Mouse (Mus musculus): Measurements from ENCODE around the gene Gprin1.
A peak's percentile ranks its signal among the peaks of the same experiment; 100 is the strongest.

GRCm38 (mm10) chr13:54693558-54694347, 55.9 kb downstream of the Gprin1 start, which contains the start of gene Rnf44:
- TF ChIP-seq CTCF (IDR thresholded peaks at IDR 0.05; ENCODE audit: extremely low read depth, insufficient read depth, insufficient read length, insufficient replicate concordance) (no peak), POLR2A (IDR thresholded peaks at IDR 0.05; ENCODE audit: low read depth, low read length) (peak; percentile 45)

Data from spleen, adult 2 months (tissue).